ENCODE assay signal across 8 mouse cellular contexts in the genomic region with DNA sequence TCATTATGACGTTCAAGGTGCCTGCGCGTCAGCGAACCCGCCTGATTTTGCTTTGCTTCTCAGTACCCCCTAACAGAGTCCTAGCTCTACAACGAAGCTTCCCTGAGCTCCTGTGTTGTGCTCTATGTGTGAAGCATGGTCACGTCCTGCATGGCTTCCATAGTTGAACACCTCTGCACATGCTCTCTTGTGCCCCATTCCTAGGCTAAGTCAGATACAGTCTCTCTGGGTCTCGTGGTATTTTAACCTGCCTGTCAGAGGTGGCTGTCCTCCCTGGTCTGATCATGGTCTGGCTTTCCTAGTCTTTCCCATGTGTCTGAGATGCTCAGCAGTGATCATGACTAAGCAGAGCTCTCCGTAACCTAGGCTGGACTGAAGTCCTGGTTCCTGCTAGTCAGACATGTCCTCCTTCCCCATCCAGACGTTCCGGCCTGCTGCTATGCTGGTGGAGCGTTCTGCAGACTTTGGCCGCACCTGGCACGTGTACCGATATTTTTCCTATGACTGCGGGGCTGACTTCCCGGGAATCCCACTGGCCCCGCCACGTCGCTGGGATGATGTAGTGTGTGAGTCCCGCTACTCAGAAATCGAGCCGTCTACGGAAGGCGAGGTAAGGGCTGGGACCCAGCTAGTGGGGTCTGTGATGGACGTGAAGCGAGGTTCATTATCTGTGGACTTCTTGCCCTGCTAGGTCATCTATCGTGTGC. TPM values are rescaled to one million over a fixed set of nuclear protein-coding genes. Genes with fewer than 3 reads are reported as not detected.
DNase-seq lines count a peak whose midpoint lies in the region; ATAC-seq and TF ChIP-seq lines count a peak whose summit lies in the region.

No protein-coding gene starts in this region.

- no peak for TF ChIP-seq CTCF in gastrocnemius, adult 2 months (IDR thresholded peaks at IDR 0.05)

- H3K4me2 ChIP-seq in lung, embryonic 15.5 days, result peak overlapping the region; percentile 86
- H3K4me2 ChIP-seq in hindbrain, embryonic 12.5 days (replicated peaks), result peak overlapping the region; percentile 60; the same call in 1 of the 2 replicates
- H3K4me2 ChIP-seq in neural tube, embryonic 15.5 days, result peak overlapping the region; percentile 51; the same call in 1 of the 2 replicates

- peaks cover 22% of the 10 kb centered on the region for H3K4me1 ChIP-seq in lung, embryonic 15.5 days
- H3K4me1 ChIP-seq in hindbrain, embryonic 12.5 days, result peaks cover 22% of the 10 kb centered on the region
- H3K4me1 ChIP-seq in neural tube, embryonic 15.5 days, result peaks cover 19% of the 10 kb centered on the region

- peaks cover 46% of the 10 kb centered on the region for H3K36me3 ChIP-seq in lung, embryonic 15.5 days
- H3K36me3 ChIP-seq in hindbrain, embryonic 12.5 days, result peaks cover 24% of the 10 kb centered on the region
- H3K36me3 ChIP-seq in neural tube, embryonic 15.5 days, result no peaks in the 10 kb centered on the region

- WGBS in lung, embryonic 15.5 days, result 88% methylated on average over 28 of the region's 28 CpGs
- 93% methylated on average over 28 of the region's 28 CpGs for WGBS in hindbrain, embryonic 12.5 days
- WGBS in neural tube, embryonic 15.5 days, result 93% methylated on average over 28 of the region's 28 CpGs

- intact Hi-C loops in gastrocnemius, adult 2 months (cut with DNase I), result no loop called here

- ATAC-seq in lung, embryonic 15.5 days (ENCODE audit: borderline replicate concordance, extremely low read depth, low FRiP score, low TSS enrichment), result no peak
- no peak for ATAC-seq in hindbrain, embryonic 12.5 days (ENCODE audit: low FRiP score)
- ATAC-seq in neural tube, embryonic 15.5 days (ENCODE audit: low FRiP score), result no peak

- no peaks in the 10 kb centered on the region for H3K27me3 ChIP-seq in lung, embryonic 15.5 days
- no peaks in the 10 kb centered on the region for H3K27me3 ChIP-seq in hindbrain, embryonic 12.5 days
- H3K27me3 ChIP-seq in neural tube, embryonic 15.5 days (replicated peaks), result no peaks in the 10 kb centered on the region

- peak overlapping the region; percentile 65; the same call in 1 of the 2 replicates for H3K9ac ChIP-seq in lung, embryonic 15.5 days
- no peak overlapping the region for H3K9ac ChIP-seq in hindbrain, embryonic 12.5 days
- H3K9ac ChIP-seq in neural tube, embryonic 15.5 days (replicated peaks), result no peak overlapping the region

- H3K4me3 ChIP-seq in gastrocnemius, adult 2 months, result peak overlapping the region; percentile 86
- peak overlapping the region; percentile 59 for H3K4me3 ChIP-seq in lung, embryonic 15.5 days
- no peak overlapping the region for H3K4me3 ChIP-seq in hindbrain, embryonic 12.5 days
- H3K4me3 ChIP-seq in neural tube, embryonic 15.5 days (replicated peaks), result no peak overlapping the region

- H3K27ac ChIP-seq in gastrocnemius, adult 2 months, result peak overlapping the region; percentile 96
- H3K27ac ChIP-seq in lung, embryonic 15.5 days, result no peak overlapping the region
- no peak overlapping the region for H3K27ac ChIP-seq in hindbrain, embryonic 12.5 days
- no peak overlapping the region for H3K27ac ChIP-seq in neural tube, embryonic 15.5 days (replicated peaks)

- H3K9me3 ChIP-seq in lung, embryonic 15.5 days, result no peaks in the 10 kb centered on the region
- H3K9me3 ChIP-seq in hindbrain, embryonic 12.5 days (replicated peaks), result no peaks in the 10 kb centered on the region
- H3K9me3 ChIP-seq in neural tube, embryonic 15.5 days (replicated peaks), result no peaks in the 10 kb centered on the region

- DNase-seq in gastrocnemius, adult 2 months, result peak; percentile 35
- DNase-seq in gastrocnemius, adult 8-10 months (ENCODE audit: low spot score in 2 of 2), result no peak
- DNase-seq in lung, postnatal 36 days, result no peak
- no peak for DNase-seq in right cerebral cortex, adult 18-20 months
- DNase-seq in cerebellum, adult 11-12 months, result no peak

RNA-seq across cellular contexts. Expression of a gene that starts 1.4 kb away (rescaled TPM):
- 100 to 1,000 TPM; 104 to 171 TPM for total RNA-seq in gastrocnemius, adult 2 months (2021)
- 100 to 1,000 TPM; 112 to 139 (median 128) TPM for total RNA-seq in gastrocnemius, adult 8-10 months (2022)
- polyA plus RNA-seq in lung, embryonic 15.5 days (2015; fragmentation: Nextera tagmentation; extraction: Ambion mirVana), result 66.9 and 74.4 TPM in 2 replicates
- polyA plus RNA-seq in hindbrain, embryonic 12.5 days (2016; fragmentation: Nextera tagmentation; extraction: Ambion mirVana), result 44.1 and 44.8 TPM in 2 replicates
- 17.5 and 18.8 TPM in 2 replicates for polyA plus RNA-seq in neural tube, embryonic 15.5 days (2015; fragmentation: Nextera tagmentation; extraction: Ambion mirVana)

RNA-seq across cellular contexts. Expression of a gene that starts 9.4 kb away (rescaled TPM):
- 100 to 1,000 TPM; 124 TPM for total RNA-seq in gastrocnemius, adult 2 months (2021)
- total RNA-seq in gastrocnemius, adult 8-10 months (2022), result 100 to 1,000 TPM; 118 to 134 (median 128) TPM
- 61.9 and 68.5 TPM in 2 replicates for polyA plus RNA-seq in lung, embryonic 15.5 days (2015; fragmentation: Nextera tagmentation; extraction: Ambion mirVana)
- polyA plus RNA-seq in hindbrain, embryonic 12.5 days (2016; fragmentation: Nextera tagmentation; extraction: Ambion mirVana), result 107 and 112 TPM in 2 replicates
- 66.1 and 68.0 TPM in 2 replicates for polyA plus RNA-seq in neural tube, embryonic 15.5 days (2015; fragmentation: Nextera tagmentation; extraction: Ambion mirVana)

RNA-seq across cellular contexts. Expression of a gene that starts 19.6 kb away (rescaled TPM):
- total RNA-seq in gastrocnemius, adult 2 months (2021), result 1 to 10 TPM; 1.7 to 2.5 TPM
- total RNA-seq in gastrocnemius, adult 8-10 months (2022), result 1 to 10 TPM; 1.3 to 2.7 (median 2.2) TPM
- 67.2 and 75.3 TPM in 2 replicates for polyA plus RNA-seq in lung, embryonic 15.5 days (2015; fragmentation: Nextera tagmentation; extraction: Ambion mirVana)
- polyA plus RNA-seq in hindbrain, embryonic 12.5 days (2016; fragmentation: Nextera tagmentation; extraction: Ambion mirVana), result 57.7 and 57.9 TPM in 2 replicates
- 58.4 and 59.8 TPM in 2 replicates for polyA plus RNA-seq in neural tube, embryonic 15.5 days (2015; fragmentation: Nextera tagmentation; extraction: Ambion mirVana)

RNA-seq across cellular contexts. Expression of a gene that starts 20.6 kb away (rescaled TPM):
- total RNA-seq in gastrocnemius, adult 2 months (2021), result 10 to 100 TPM; 15.0 to 17.7 TPM
- 10 to 100 TPM; 13.8 to 21.0 (median 16.3) TPM for total RNA-seq in gastrocnemius, adult 8-10 months (2022)
- 56.6 and 60.4 TPM in 2 replicates for polyA plus RNA-seq in lung, embryonic 15.5 days (2015; fragmentation: Nextera tagmentation; extraction: Ambion mirVana)
- polyA plus RNA-seq in hindbrain, embryonic 12.5 days (2016; fragmentation: Nextera tagmentation; extraction: Ambion mirVana), result 47.2 and 49.7 TPM in 2 replicates
- polyA plus RNA-seq in neural tube, embryonic 15.5 days (2015; fragmentation: Nextera tagmentation; extraction: Ambion mirVana), result 53.7 and 64.4 TPM in 2 replicates

RNA-seq across cellular contexts. Expression of a gene that starts 26.5 kb away (rescaled TPM):
- 10 to 100 TPM; 75.4 to 80.6 TPM for total RNA-seq in gastrocnemius, adult 2 months (2021)
- total RNA-seq in gastrocnemius, adult 8-10 months (2022), result 100 to 1,000 TPM in 1 of 4 experiments, 10 to 100 TPM in 3; 78.6 to 107 (median 95.6) TPM
- 89.4 and 108 TPM in 2 replicates for polyA plus RNA-seq in lung, embryonic 15.5 days (2015; fragmentation: Nextera tagmentation; extraction: Ambion mirVana)
- 82.9 and 94.0 TPM in 2 replicates for polyA plus RNA-seq in hindbrain, embryonic 12.5 days (2016; fragmentation: Nextera tagmentation; extraction: Ambion mirVana)
- 58.1 and 78.1 TPM in 2 replicates for polyA plus RNA-seq in neural tube, embryonic 15.5 days (2015; fragmentation: Nextera tagmentation; extraction: Ambion mirVana)

Comparison
In these comparisons a context has a peak if more than half of its experiments do, and no peak if none do; other contexts are left out.
1. H3K4me3 ChIP-seq: peak in gastrocnemius, adult 2 months (single experiment) and lung, embryonic 15.5 days (single experiment); none in hindbrain, embryonic 12.5 days (single experiment) and neural tube, embryonic 15.5 days (single experiment).
2. Peak in every context shown above with its lines, with median percentiles within 50 percentile points of each other: H3K4me2 ChIP-seq.